Mouse (Mus musculus): ENCODE results near the gene Ddx39b.

The Ddx39b gene

GRCm38 (mm10) chr17:35241305-35242014 is at the start of gene Ddx39b:
Ddx39b (plus strand) TSS chr17:35241746.
- DNase-seq: peak; percentile 95

DNA sequence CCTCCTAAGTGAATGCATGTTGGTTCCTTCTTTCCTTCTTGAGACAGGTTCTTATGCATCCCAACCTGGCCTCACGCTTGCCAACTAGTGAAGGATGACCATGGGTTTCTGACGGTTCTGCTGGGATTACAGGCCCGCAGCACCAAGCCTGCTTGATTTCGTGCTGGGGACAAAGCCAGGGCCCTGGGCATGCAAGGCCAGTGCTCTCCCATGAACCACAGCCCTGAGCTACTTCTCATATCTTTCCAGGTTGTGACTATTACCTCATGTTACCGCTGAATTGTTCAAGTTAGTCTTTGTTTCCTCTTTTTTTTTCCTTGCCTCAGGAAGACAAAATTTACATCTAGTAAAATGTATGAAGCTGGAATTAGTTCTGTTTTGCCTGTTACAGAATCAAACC is 48.6 kb upstream of the Ddx39b start:
- DNase-seq: peak; percentile 48

- peak; percentile 53 for DNase-seq
These were observed 47.4 kb upstream of the Ddx39b start, which contains the start of gene Ltb for GRCm38 (mm10) chr17:35193881-35194843. Ltb (plus strand) TSS chr17:35194439.

DNA sequence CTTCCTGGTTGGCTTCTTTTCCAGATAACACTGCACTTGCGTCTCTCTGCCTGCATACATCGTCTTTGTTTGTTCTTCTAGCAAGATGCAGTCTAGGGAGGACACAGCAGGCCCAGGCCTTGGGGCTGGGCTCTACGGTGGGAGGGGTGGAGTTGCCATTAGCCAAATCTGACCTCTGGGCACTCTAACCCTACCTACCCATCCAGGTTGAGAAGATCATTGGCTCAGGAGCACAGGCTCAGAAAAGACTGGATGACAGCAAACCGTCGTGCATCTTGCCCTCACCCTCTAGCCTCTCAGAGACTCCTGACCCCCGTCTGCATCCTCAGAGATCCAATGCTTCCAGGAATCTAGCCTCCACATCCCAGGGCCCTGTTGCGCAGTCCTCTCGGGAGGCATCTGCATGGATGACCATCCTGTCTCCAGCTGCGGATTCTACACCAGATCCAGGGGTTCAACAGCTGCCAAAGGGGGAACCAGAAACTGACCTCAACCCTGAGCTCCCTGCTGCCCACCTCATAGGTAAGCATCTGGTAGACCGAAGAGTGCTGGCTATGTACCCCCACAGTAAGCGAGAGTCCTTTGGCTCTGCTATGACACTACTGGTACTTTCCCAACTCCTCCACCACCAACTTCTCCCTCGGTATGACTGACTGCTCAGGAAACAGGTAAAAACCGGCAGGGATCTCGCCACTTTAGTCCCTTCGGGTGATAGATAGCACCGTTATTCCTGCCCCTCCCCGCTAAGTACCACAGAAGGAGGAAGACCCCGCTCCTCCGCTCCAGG is 46.5 kb upstream of the Ddx39b start:
- no peak for DNase-seq

- peak; percentile 87 for DNase-seq
These were observed 45.8 kb upstream of the Ddx39b start for GRCm38 (mm10) chr17:35195631-35196320.

DNA sequence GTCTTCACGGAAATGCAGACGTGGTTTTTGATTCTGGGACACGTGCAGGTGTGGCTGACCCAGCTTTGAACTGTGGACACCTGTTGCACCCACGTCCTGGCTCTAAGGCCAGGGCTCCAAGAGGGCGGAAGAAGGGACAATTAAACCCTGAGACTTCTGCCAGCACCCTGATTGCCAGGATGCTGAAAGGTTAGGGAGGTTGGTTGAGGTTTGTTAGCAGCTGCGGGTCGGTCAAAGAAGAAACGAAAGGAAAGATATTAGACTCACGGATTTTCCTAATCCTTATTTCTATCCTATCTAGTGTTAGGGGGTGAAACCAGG is 45.3 kb upstream of the Ddx39b start:
- DNase-seq: no peak

GRCm38 (mm10) chr17:35197126-35197525 is 44.4 kb upstream of the Ddx39b start:
- DNase-seq: no peak

GRCm38 (mm10) chr17:35198029-35198428 is 43.5 kb upstream of the Ddx39b start:
- DNase-seq: no peak

DNA sequence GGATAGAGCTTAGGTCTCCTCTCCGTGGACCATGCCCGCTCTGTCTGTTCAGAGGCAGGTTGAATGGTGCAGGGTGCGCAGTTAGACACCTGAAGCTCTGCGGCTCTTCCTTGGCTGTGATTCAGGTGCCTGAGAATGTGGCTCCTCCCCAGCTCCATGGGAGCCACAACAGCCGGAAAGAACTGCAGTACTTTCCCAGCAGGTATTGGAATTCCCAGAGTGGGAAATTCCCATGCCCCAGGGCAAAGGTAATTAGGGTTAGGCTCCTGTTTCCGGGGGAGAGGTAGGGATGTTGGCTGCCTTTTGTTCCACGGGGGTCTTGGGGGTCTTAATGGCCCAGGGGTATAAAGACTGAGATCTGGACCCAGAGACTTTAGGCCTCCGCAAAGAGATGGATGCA is 42.6 kb upstream of the Ddx39b start:
- DNase-seq: no peak

GRCm38 (mm10) chr17:35200398-35200797 is 41.1 kb upstream of the Ddx39b start:
- peak; percentile 65 for DNase-seq

DNA sequence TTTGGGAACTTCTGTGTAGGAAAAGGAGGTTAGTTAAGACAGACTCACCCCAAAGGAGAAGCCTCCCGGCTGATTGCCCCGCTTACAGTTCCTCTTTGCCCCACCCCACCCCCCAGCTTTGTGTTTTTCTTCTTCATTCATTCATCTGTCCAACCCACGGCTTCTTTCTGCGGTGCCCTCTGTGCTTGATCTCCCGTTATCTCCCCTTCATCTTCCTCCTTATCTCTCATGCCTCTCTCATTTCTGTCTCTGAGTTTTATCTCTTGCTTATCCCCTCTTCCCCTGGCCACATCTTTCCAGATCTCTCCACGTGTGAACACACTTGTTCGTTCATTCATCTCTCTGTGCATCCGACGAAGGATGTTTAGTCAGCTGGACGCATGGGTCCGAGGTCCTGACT is 40.4 kb upstream of the Ddx39b start:
- DNase-seq: no peak

DNA sequence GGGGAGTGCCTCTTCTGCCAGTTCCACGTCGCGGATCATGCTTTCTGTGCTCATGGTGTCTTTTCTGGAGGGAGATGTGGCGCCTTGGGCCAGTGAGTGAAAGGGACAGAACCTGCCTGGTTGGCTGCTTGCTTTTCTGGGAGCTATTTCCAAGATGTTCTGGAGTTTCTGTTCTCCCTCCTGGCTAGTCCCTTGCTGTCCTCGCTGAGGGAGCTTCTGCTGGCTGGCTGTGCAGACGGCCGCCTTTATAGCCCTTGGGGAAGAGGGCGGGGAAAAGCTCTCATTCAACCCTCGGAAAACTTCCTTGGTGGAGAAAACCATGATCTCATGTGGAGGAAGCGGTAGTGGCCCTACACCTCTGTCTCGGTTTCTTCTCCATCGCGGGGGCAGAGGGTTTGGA is 39.8 kb upstream of the Ddx39b start, which contains the start of gene Tnf:
Gene Tnf, minus strand, starts transcription at position 221 of the 400 bp plus-strand sequence.
- DNase-seq: peak; percentile 73

- DNase-seq: no peak
These were observed 39.1 kb upstream of the Ddx39b start for GRCm38 (mm10) chr17:35202442-35202841.

- DNase-seq: peak; percentile 45
These were observed 36.8 kb upstream of the Ddx39b start, which contains the start of gene Lta for GRCm38 (mm10) chr17:35204494-35205379. Lta (minus strand) TSS chr17:35205351.

DNA sequence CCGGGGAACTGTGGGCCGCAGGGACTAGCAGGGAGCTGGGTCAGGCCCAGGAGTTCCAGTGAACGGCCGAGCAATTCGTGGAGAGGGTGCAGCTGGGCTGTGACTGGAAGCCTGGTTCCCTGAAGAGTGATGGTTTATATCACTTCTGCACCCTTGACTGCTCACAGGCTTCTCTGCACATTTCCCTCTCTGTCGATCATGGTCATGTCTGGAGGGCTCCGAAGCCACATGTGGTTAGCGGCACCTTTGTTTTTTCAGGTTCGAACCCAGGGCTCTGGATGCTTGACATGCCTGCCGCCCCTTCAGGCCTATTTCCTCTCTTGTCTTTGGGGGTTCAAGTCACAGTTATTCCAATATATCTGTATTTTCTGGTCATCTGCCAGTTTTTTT is 36.2 kb upstream of the Ddx39b start:
- DNase-seq: no peak

GRCm38 (mm10) chr17:35209785-35210535 is 31.6 kb upstream of the Ddx39b start:
- DNase-seq: peak; percentile 48

- no peak for DNase-seq
These were observed 31.0 kb upstream of the Ddx39b start for GRCm38 (mm10) chr17:35210593-35210992.

GRCm38 (mm10) chr17:35213071-35213470 is 28.5 kb upstream of the Ddx39b start:
- DNase-seq: no peak

- DNase-seq: peak; percentile 67
These were observed 22.9 kb upstream of the Ddx39b start for GRCm38 (mm10) chr17:35218516-35219193.

- DNase-seq: peak; percentile 59
These were observed 21.9 kb upstream of the Ddx39b start for GRCm38 (mm10) chr17:35219601-35220041.

Data from lung, postnatal 36 days (tissue).